Mouse (Mus musculus): ENCODE data around the gene Aqp2. TPM values are rescaled to one million over a fixed set of nuclear protein-coding genes. Genes with fewer than 3 reads are reported as not detected.

Gene Aqp2
- polyA plus RNA-seq, 1 experiment from 2014 or later = not detected

DNA sequence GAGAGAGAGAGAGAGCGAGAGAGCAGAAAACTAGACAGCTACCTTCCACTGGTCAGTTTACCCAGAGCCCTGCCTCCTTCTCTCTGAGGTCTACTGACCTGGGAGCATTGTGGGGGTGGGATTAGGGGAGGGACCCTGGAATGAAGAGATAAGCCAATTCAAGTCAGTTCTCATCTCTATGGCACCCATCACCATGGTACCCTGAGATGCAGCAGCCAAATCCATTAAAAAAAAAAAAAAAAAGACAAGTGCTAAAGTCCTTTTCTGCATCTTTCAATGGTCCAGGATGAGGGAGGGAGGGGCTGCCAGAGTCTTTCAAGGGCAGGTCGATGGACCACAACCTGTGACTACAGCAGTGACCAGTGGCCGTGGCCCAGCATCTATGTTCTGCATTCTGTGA is 26.7 kb downstream of the Aqp2 start:
- H3K4me1 ChIP-seq (replicated peaks) = peaks cover 32% of the 10 kb centered on the region
- H3K4me3 ChIP-seq (replicated peaks) = no peak overlapping the region
- H3K27ac ChIP-seq = no peak overlapping the region
- H3K9me3 ChIP-seq = no peaks in the 10 kb centered on the region
- H3K4me2 ChIP-seq = no peak overlapping the region
- WGBS = 79% methylated on average over 3 of the region's 3 CpGs
- H3K36me3 ChIP-seq = no peaks in the 10 kb centered on the region
- peaks cover 38% of the 10 kb centered on the region for H3K27me3 ChIP-seq
- ATAC-seq (ENCODE audit: insufficient number of reproducible peaks, insufficient read depth, low FRiP score, low TSS enrichment, low read depth) = no peak
- no peak overlapping the region for H3K9ac ChIP-seq (replicated peaks)

- 31% methylated on average over 5 of the region's 5 CpGs for WGBS
- Histone ChIP-seq H3K27me3 (peaks cover 37% of the 10 kb centered on the region), H3K4me2 (no peak overlapping the region), H3K36me3 (no peaks in the 10 kb centered on the region), H3K27ac (no peak overlapping the region), H3K9me3 (no peaks in the 10 kb centered on the region), H3K9ac (replicated peaks) (no peak overlapping the region), H3K4me1 (replicated peaks) (peaks cover 36% of the 10 kb centered on the region), H3K4me3 (replicated peaks) (no peak overlapping the region)
- ATAC-seq (ENCODE audit: insufficient number of reproducible peaks, insufficient read depth, low FRiP score, low TSS enrichment, low read depth) = no peak
Measured at GRCm38 (mm10) chr15:99606515-99606914, 27.7 kb downstream of the Aqp2 start.

- Histone ChIP-seq H3K9me3 (no peaks in the 10 kb centered on the region), H3K4me1 (replicated peaks) (peaks cover 30% of the 10 kb centered on the region), H3K27ac (no peak overlapping the region), H3K9ac (replicated peaks) (no peak overlapping the region), H3K27me3 (peaks cover 31% of the 10 kb centered on the region), H3K4me2 (no peak overlapping the region), H3K4me3 (replicated peaks) (no peak overlapping the region), H3K36me3 (no peaks in the 10 kb centered on the region)
- ATAC-seq (ENCODE audit: insufficient number of reproducible peaks, insufficient read depth, low FRiP score, low TSS enrichment, low read depth) = no peak
- 14% methylated on average over 10 of the region's 10 CpGs for whole genome bisulfite sequencing
Measured at GRCm38 (mm10) chr15:99607388-99608113, 28.7 kb downstream of the Aqp2 start.

DNA sequence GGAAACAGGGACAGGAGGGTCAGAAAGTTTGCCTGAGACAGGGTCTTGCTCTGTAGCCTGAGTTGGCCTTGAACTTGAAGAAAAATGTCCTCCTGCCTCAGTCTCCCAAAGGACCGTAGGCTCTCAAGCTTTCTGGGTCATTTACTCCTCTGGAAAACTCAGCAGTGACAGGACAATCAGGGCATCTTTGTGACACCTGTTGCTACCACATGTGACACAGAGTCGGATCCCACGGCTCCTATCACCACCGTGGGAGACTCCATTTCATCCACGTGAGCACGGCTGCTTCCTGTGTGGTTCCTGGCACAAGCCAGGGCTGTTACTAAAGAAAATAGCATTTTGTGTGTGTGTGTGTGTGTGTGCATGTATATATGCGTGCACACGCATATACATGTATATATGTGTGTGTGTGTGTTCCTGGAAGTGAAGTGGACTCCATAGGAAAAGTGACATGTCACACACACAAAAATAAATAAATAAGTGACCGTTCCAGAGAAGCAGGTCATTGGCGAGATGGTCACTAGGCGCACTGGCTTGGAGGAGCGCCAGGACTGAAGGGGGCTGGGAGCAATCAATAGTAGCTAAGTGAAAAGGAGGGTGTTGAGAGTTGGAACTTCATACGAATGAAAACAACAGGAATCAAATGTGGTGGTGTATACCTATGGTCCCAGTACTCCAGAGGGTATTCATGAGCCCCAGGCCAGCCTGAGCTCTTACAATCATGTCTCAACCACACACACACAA is 29.7 kb downstream of the Aqp2 start:
- peaks cover 26% of the 10 kb centered on the region for H3K27me3 ChIP-seq
- 79% methylated on average over 13 of the region's 13 CpGs for WGBS
- H3K4me3 ChIP-seq (replicated peaks) = no peak overlapping the region
- peaks cover 30% of the 10 kb centered on the region for H3K4me1 ChIP-seq (replicated peaks)
- H3K9me3 ChIP-seq = no peaks in the 10 kb centered on the region
- ATAC-seq (ENCODE audit: insufficient number of reproducible peaks, insufficient read depth, low FRiP score, low TSS enrichment, low read depth) = no peak
- H3K4me2 ChIP-seq = no peak overlapping the region
- H3K27ac ChIP-seq = no peak overlapping the region
- no peaks in the 10 kb centered on the region for H3K36me3 ChIP-seq
- H3K9ac ChIP-seq (replicated peaks) = no peak overlapping the region

GRCm38 (mm10) chr15:99611563-99611962 is 32.7 kb downstream of the Aqp2 start:
- H3K36me3 ChIP-seq = no peaks in the 10 kb centered on the region
- no peak overlapping the region for H3K4me2 ChIP-seq
- no peak for ATAC-seq (ENCODE audit: insufficient number of reproducible peaks, insufficient read depth, low FRiP score, low TSS enrichment, low read depth)
- WGBS = 64% methylated on average over 7 of the region's 7 CpGs
- H3K9ac ChIP-seq (replicated peaks) = no peak overlapping the region
- no peaks in the 10 kb centered on the region for H3K9me3 ChIP-seq
- H3K4me1 ChIP-seq (replicated peaks) = peaks cover 45% of the 10 kb centered on the region
- H3K27me3 ChIP-seq = peaks cover 30% of the 10 kb centered on the region
- H3K4me3 ChIP-seq (replicated peaks) = no peak overlapping the region
- no peak overlapping the region for H3K27ac ChIP-seq

GRCm38 (mm10) chr15:99614273-99614672 is 35.4 kb downstream of the Aqp2 start:
- Histone ChIP-seq H3K27ac (no peak overlapping the region), H3K4me2 (no peak overlapping the region), H3K4me1 (replicated peaks) (peaks cover 23% of the 10 kb centered on the region), H3K36me3 (no peaks in the 10 kb centered on the region; the same call in 1 of the 2 replicates), H3K27me3 (peaks cover 30% of the 10 kb centered on the region), H3K9me3 (no peaks in the 10 kb centered on the region), H3K4me3 (replicated peaks) (no peak overlapping the region), H3K9ac (replicated peaks) (no peak overlapping the region)
- WGBS = 76% methylated on average over 13 of the region's 13 CpGs
- ATAC-seq (ENCODE audit: insufficient number of reproducible peaks, insufficient read depth, low FRiP score, low TSS enrichment, low read depth) = no peak

DNA sequence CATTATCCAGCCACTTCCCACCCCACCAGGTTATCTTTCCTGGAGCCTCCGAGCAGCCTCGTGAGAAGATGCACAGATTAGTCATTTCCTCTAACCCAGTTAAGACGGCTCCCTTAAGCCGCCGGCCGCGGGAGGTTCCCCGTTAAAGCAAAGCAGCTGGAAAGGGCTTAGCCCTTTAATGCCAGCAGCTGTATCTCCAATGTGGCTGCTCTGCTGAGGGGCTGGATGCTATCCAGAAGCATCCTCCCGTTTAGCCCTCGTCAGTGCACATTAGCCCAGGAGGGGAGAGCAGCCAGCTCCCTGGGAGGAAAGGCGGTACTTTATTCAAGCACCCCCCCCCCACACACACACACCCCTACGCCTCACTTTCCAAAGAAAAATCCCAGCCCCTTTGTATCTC is 35.9 kb downstream of the Aqp2 start:
- peaks cover 30% of the 10 kb centered on the region for H3K27me3 ChIP-seq
- no peak overlapping the region for H3K4me3 ChIP-seq (replicated peaks)
- no peak overlapping the region for H3K27ac ChIP-seq
- H3K4me2 ChIP-seq = no peak overlapping the region
- no peak for ATAC-seq (ENCODE audit: insufficient number of reproducible peaks, insufficient read depth, low FRiP score, low TSS enrichment, low read depth)
- H3K4me1 ChIP-seq (replicated peaks) = peaks cover 23% of the 10 kb centered on the region
- peaks cover 4% of the 10 kb centered on the region; the same call in 1 of the 2 replicates for H3K36me3 ChIP-seq
- no peak overlapping the region for H3K9ac ChIP-seq (replicated peaks)
- 8% methylated on average over 12 of the region's 12 CpGs for WGBS
- H3K9me3 ChIP-seq = no peaks in the 10 kb centered on the region

- Histone ChIP-seq H3K4me3 (replicated peaks) (no peak overlapping the region), H3K27ac (no peak overlapping the region), H3K9ac (replicated peaks) (no peak overlapping the region), H3K9me3 (no peaks in the 10 kb centered on the region), H3K36me3 (peaks cover 8% of the 10 kb centered on the region; the same call in 1 of the 2 replicates), H3K4me1 (replicated peaks) (peaks cover 23% of the 10 kb centered on the region), H3K4me2 (no peak overlapping the region), H3K27me3 (peaks cover 30% of the 10 kb centered on the region)
- ATAC-seq (ENCODE audit: insufficient number of reproducible peaks, insufficient read depth, low FRiP score, low TSS enrichment, low read depth) = no peak
- WGBS = 34% methylated on average over 9 of the region's 9 CpGs
Measured at GRCm38 (mm10) chr15:99615246-99615645, 36.4 kb downstream of the Aqp2 start.

DNA sequence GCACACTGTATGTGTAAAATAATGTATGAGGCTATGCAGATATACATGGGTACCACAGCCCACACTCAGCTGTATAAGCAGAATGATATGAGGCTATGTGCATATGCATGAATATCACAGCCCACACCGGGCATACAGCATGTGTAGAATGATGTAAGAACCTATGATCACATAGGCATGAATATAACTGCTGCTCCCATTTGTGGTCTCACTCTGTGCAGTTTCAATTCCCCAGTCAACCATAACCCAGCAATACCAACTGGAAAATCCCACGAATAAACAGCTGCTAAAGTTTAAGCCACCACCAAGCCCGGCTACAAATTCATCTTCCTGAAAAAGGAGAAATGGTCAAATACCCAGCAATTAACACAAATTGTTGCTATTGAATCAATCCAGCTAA is 39.7 kb downstream of the Aqp2 start:
- H3K36me3 ChIP-seq = peaks cover 39% of the 10 kb centered on the region
- no peak for ATAC-seq (ENCODE audit: insufficient number of reproducible peaks, insufficient read depth, low FRiP score, low TSS enrichment, low read depth)
- H3K9me3 ChIP-seq = no peaks in the 10 kb centered on the region
- no peak overlapping the region for H3K9ac ChIP-seq (replicated peaks)
- WGBS = 87% methylated on average over 3 of the region's 3 CpGs
- H3K27me3 ChIP-seq = peaks cover 19% of the 10 kb centered on the region
- no peak overlapping the region for H3K27ac ChIP-seq
- H3K4me2 ChIP-seq = no peak overlapping the region
- no peak overlapping the region for H3K4me3 ChIP-seq (replicated peaks)
- peaks cover 15% of the 10 kb centered on the region for H3K4me1 ChIP-seq (replicated peaks)

DNA sequence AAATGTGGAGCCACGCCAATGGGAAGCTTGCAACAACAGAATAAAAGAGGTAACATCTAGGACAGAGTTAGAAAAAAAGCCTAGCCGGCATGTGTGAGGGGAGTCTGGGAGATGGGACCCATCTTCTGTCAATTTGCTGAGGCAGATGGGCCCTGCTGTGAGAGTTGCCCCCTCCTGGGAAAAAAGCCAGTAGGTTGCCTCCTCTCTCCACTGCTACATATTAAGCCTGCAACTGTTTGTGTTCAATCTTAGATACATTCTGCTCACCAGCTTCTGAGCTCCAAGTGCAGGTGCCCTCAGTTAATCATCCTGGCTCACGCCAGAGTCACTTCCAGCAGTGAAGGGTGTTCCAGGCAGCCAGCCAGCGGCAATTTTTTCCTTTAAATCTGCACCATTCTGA is 41.0 kb downstream of the Aqp2 start:
- Histone ChIP-seq H3K4me3 (replicated peaks) (no peak overlapping the region), H3K9ac (replicated peaks) (no peak overlapping the region), H3K27ac (no peak overlapping the region), H3K36me3 (peaks cover 51% of the 10 kb centered on the region), H3K4me1 (replicated peaks) (peaks cover 8% of the 10 kb centered on the region), H3K27me3 (peaks cover 6% of the 10 kb centered on the region), H3K4me2 (no peak overlapping the region), H3K9me3 (no peaks in the 10 kb centered on the region)
- 85% methylated on average over 4 of the region's 4 CpGs for WGBS
- ATAC-seq (ENCODE audit: insufficient number of reproducible peaks, insufficient read depth, low FRiP score, low TSS enrichment, low read depth) = no peak

DNA sequence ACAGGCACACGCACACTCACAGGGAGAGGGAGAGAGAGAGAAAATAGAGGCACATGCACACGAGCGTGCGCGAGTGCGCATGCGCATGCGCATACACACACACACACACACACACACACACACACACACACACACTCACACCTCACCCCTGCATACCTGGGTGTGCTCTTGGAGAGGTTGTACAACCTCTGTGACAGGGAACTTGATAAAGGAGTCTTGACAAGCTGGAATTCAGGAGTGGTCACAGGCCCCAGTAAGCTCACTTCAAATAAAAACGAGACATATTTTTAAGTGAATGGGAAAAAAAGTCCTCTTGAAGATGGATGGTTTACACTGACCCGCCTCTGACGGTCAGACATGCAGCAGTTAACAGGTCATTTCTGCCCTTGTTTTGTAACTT is 43.2 kb downstream of the Aqp2 start:
- H3K36me3 ChIP-seq = peaks cover 73% of the 10 kb centered on the region

More for the DNA sequence above, 43.2 kb downstream of the Aqp2 start:
- Histone ChIP-seq H3K9me3 (no peaks in the 10 kb centered on the region), H3K4me3 (replicated peaks) (no peak overlapping the region), H3K4me1 (replicated peaks) (no peaks in the 10 kb centered on the region), H3K9ac (replicated peaks) (no peak overlapping the region), H3K27ac (no peak overlapping the region), H3K27me3 (no peaks in the 10 kb centered on the region), H3K4me2 (no peak overlapping the region)
- WGBS = 94% methylated on average over 8 of the region's 11 CpGs
- ATAC-seq (ENCODE audit: insufficient number of reproducible peaks, insufficient read depth, low FRiP score, low TSS enrichment, low read depth) = no peak
